Mouse (Mus musculus): ENCODE results near the gene Cog6. TPM values are rescaled to one million over a fixed set of nuclear protein-coding genes. Genes with fewer than 3 reads are reported as not detected.
A peak's percentile ranks its signal among the peaks of the same experiment; 100 is the strongest.

Cog6 gene
- total RNA-seq, 2 experiments from 2014 or later: 29.2 to 33.0 TPM

GRCm38 (mm10) chr3:52962391-52962790, 54.6 kb downstream of the Cog6 start:
- DNase-seq: no peak

- DNase-seq: no peak
These were observed 55.4 kb downstream of the Cog6 start for GRCm38 (mm10) chr3:52961661-52962060.

- no peak for DNase-seq
These were observed 56.1 kb downstream of the Cog6 start for GRCm38 (mm10) chr3:52960951-52961350.

- no peak for DNase-seq
These were observed 58.5 kb downstream of the Cog6 start for GRCm38 (mm10) chr3:52958444-52959120.

GRCm38 (mm10) chr3:52957861-52958260, 59.2 kb downstream of the Cog6 start:
- no peak for DNase-seq

GRCm38 (mm10) chr3:52956236-52956635, 60.8 kb downstream of the Cog6 start:
- DNase-seq: no peak

GRCm38 (mm10) chr3:52955481-52956019, 61.5 kb downstream of the Cog6 start:
- no peak for DNase-seq

- peak; percentile 48 for DNase-seq
These were observed 62.4 kb downstream of the Cog6 start for GRCm38 (mm10) chr3:52954656-52955055.

GRCm38 (mm10) chr3:52953831-52954230, 63.2 kb downstream of the Cog6 start:
- no peak for DNase-seq

GRCm38 (mm10) chr3:52948824-52949223, 68.2 kb downstream of the Cog6 start:
- DNase-seq: no peak

GRCm38 (mm10) chr3:52947444-52947843, 69.6 kb downstream of the Cog6 start:
- no peak for DNase-seq

- DNase-seq: peak; percentile 25
These were observed 76.1 kb downstream of the Cog6 start for GRCm38 (mm10) chr3:52940832-52941468.

- peak; percentile 26 for DNase-seq
These were observed 78.6 kb downstream of the Cog6 start for GRCm38 (mm10) chr3:52938398-52938797.

- no peak for DNase-seq
These were observed 79.2 kb downstream of the Cog6 start for GRCm38 (mm10) chr3:52937739-52938306.

GRCm38 (mm10) chr3:52931956-52932355, 85.1 kb downstream of the Cog6 start:
- no peak for DNase-seq

Other genes with a start within 250 kb of the Cog6 start
- gene Lhfp, start 24.3 kb upstream of the Cog6 start, total RNA-seq (2021): 10 to 100 TPM; 13.9 to 15.4 TPM

All from gastrocnemius, postnatal 25 days (tissue).